In the genomic region with DNA sequence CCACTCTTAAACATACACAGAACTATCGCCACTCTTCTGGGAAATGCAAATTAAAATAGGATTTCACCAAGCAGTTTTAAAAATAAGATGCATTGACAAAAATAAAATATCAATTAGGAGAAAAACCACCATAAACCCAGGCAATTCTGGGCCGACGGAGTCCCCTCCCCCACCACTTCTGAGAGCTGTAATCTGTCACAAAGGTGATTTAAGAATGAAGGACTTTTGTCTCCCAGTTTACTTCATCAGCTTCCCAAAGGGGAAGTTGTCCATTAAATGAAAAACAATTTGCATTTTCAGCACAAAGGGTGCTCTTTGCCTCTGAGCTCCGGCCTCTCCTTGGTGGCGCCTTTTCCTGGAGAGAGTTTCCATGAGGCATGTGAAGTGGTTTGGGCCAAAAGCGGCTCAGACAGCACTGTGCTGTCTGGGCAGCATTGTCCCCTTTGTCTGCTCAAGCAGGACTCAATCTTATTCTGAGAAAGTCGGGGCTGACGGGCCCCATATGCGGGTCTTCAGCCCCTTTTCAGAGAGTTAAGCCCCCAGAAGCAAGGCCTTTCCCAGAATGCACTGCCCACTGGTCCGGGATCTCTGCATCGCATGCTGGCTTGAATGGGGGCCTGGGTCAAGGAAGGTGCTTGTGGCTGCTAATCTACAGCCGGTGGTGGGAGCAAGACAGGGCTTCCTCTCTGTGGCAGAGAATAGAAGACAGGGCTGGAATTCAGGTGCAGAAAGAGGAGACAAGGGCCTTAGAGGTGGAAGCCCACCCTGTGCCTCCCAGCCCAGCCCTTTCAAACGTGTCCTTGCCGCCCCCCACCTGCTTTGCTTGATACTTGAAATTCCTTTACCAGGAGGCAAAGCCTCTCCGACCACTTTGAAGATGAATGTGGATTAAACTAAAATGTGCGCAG, we compare ENCODE assay signal across 10 mouse cellular contexts. TPM values are rescaled to one million over a fixed set of nuclear protein-coding genes. Genes with fewer than 3 reads are reported as not detected.
DNase-seq lines count a peak whose midpoint lies in the region; ATAC-seq lines count a peak whose summit lies in the region.
"Had no signal": no experiment of that assay in that cellular context is flagged by ENCODE, and none has a peak within 500 bp of the region (broad histone marks: within the 10 kb centered on the region; RNA-seq: fewer than 3 reads in every experiment).

No protein-coding gene starts in this region.

- ATAC-seq in hindbrain, embryonic 15.5 days (ENCODE audit: low FRiP score, low read depth): peak; percentile 77
- no peak for ATAC-seq in intestine, embryonic 16.5 days
- ATAC-seq in activated CD4-positive, CD25-positive, alpha-beta regulatory T cell, adult 4 months: no peak

- no peaks in the 10 kb centered on the region for H3K27me3 ChIP-seq in hindbrain, embryonic 15.5 days
- 0 out of 2 replicates have a peak, but pooled peaks cover 7% of the 10 kb centered on the region for H3K27me3 ChIP-seq in midbrain, embryonic 10.5 days (ENCODE audit: low read depth, poor library complexity, severe bottlenecking)
- H3K27me3 ChIP-seq in intestine, embryonic 16.5 days (replicated peaks; ENCODE audit: control insufficient read depth, insufficient read depth, low read length): no peaks in the 10 kb centered on the region

- no peaks in the 10 kb centered on the region for H3K9me3 ChIP-seq in hindbrain, embryonic 15.5 days
- H3K9me3 ChIP-seq in midbrain, embryonic 10.5 days (replicated peaks): no peaks in the 10 kb centered on the region
- H3K9me3 ChIP-seq in intestine, embryonic 16.5 days (ENCODE audit: control insufficient read depth, low read length): no peaks in the 10 kb centered on the region

- peaks cover 9% of the 10 kb centered on the region for H3K4me1 ChIP-seq in hindbrain, embryonic 15.5 days (replicated peaks)
- H3K4me1 ChIP-seq in midbrain, embryonic 10.5 days: peaks cover 28% of the 10 kb centered on the region
- H3K4me1 ChIP-seq in intestine, embryonic 16.5 days (ENCODE audit: control insufficient read depth, insufficient read depth, low read length): no peaks in the 10 kb centered on the region

- H3K36me3 ChIP-seq in hindbrain, embryonic 15.5 days: no peaks in the 10 kb centered on the region
- H3K36me3 ChIP-seq in midbrain, embryonic 10.5 days: no peaks in the 10 kb centered on the region
- no peaks in the 10 kb centered on the region for H3K36me3 ChIP-seq in intestine, embryonic 16.5 days (ENCODE audit: control insufficient read depth, insufficient read depth, low read length)

- WGBS in hindbrain, embryonic 15.5 days: 22% methylated on average over 16 of the region's 16 CpGs
- 28% methylated on average over 16 of the region's 16 CpGs for WGBS in midbrain, embryonic 10.5 days
- WGBS in intestine, embryonic 16.5 days: 50% methylated on average over 16 of the region's 16 CpGs

- H3K4me2 ChIP-seq in hindbrain, embryonic 15.5 days: peak overlapping the region; percentile 9; the same call in 1 of the 2 replicates
- no peak overlapping the region for H3K4me2 ChIP-seq in intestine, embryonic 16.5 days (ENCODE audit: low read depth, low read length)

- no peak overlapping the region for H3K4me3 ChIP-seq in hindbrain, embryonic 15.5 days
- peak overlapping the region; percentile 29 for H3K4me3 ChIP-seq in midbrain, embryonic 10.5 days
- no peak overlapping the region for H3K4me3 ChIP-seq in intestine, embryonic 16.5 days (ENCODE audit: low read length)

- DNase-seq in R1 (ENCODE audit: low read depth, low spot score): peak; percentile 53
- peak; percentile 11 for DNase-seq in embryo, embryonic 11.5 days (ENCODE audit: low read depth, low spot score)
- peak; percentile 67 for DNase-seq in midbrain, embryonic 10.5 days (ENCODE audit: low spot score)
- DNase-seq in cerebellum, postnatal 14 days: no peak
- no peak for DNase-seq in gastrocnemius, postnatal 14 days

- intact Hi-C loops in gastrocnemius, postnatal 14 days (cut with DNase I; ENCODE audit: low total_unique reads): no loop called here

- no peak overlapping the region for H3K9ac ChIP-seq in hindbrain, embryonic 15.5 days
- no peak overlapping the region for H3K9ac ChIP-seq in intestine, embryonic 16.5 days (ENCODE audit: low read depth, low read length)

- H3K27ac ChIP-seq in hindbrain, embryonic 15.5 days (replicated peaks): no peak overlapping the region
- peak overlapping the region; percentile 87 for H3K27ac ChIP-seq in midbrain, embryonic 10.5 days (replicated peaks)
- H3K27ac ChIP-seq in intestine, embryonic 16.5 days (ENCODE audit: low read length): no peak overlapping the region
- H3K27ac ChIP-seq: macrophage had no signal

RNA-seq across cellular contexts. Expression of gene Hsd17b3, which starts 7.8 kb away (rescaled TPM):
- polyA plus RNA-seq in hindbrain, embryonic 15.5 days (2015; fragmentation: Nextera tagmentation; extraction: Ambion mirVana): not detected in 2 replicates
- polyA plus RNA-seq in midbrain, embryonic 10.5 days (2016; fragmentation: Nextera tagmentation; extraction: Ambion mirVana): 0.36 TPM in 1 of 2 replicates, not detected in the other
- not detected in 2 replicates for polyA plus RNA-seq in intestine, embryonic 16.5 days (2015; fragmentation: Nextera tagmentation; extraction: Ambion mirVana)
- polyA plus RNA-seq in activated CD4-positive, CD25-positive, alpha-beta regulatory T cell, adult 4 months (2017; shearing (Covaris generic)): not detected
- not detected for total RNA-seq in gastrocnemius, postnatal 14 days (2021)
- total RNA-seq: layer of hippocampus, adult 8-10 months had no signal
- polyA plus RNA-seq: macrophage had no signal

RNA-seq across cellular contexts. Expression of gene Slc35d2, which starts 47.9 kb away (rescaled TPM):
- 1.2 and 2.1 TPM in 2 replicates for polyA plus RNA-seq in hindbrain, embryonic 15.5 days (2015; fragmentation: Nextera tagmentation; extraction: Ambion mirVana)
- 3.4 and 3.7 TPM in 2 replicates for polyA plus RNA-seq in midbrain, embryonic 10.5 days (2016; fragmentation: Nextera tagmentation; extraction: Ambion mirVana)
- 5.5 and 6.8 TPM in 2 replicates for polyA plus RNA-seq in intestine, embryonic 16.5 days (2015; fragmentation: Nextera tagmentation; extraction: Ambion mirVana)
- 10 to 100 TPM; 29.7 to 47.5 TPM for polyA plus RNA-seq in activated CD4-positive, CD25-positive, alpha-beta regulatory T cell, adult 4 months (2017; shearing (Covaris generic))
- 1 to 10 TPM; 1.5 to 1.6 TPM for total RNA-seq in gastrocnemius, postnatal 14 days (2021)

Comparison
In these comparisons a context has a peak if more than half of its experiments do, and no peak if none do; other contexts are left out.
1. DNase-seq: peak in R1 (single experiment), embryo, embryonic 11.5 days (single experiment) and midbrain, embryonic 10.5 days (single experiment); none in cerebellum, postnatal 14 days (0 of 2) and gastrocnemius, postnatal 14 days (single experiment).